Mouse (Mus musculus) bone marrow, adult 2 months (tissue): ENCODE results near the gene Prickle4. TPM values are rescaled to one million over a fixed set of nuclear protein-coding genes. Genes with fewer than 3 reads are reported as not detected.

ENCODE experiments used
- H3K27ac ChIP-seq: fragments of 200-500 bp; 2 replicates; pipeline ENCODE4 v1.5.1; 2012; ENCODE audit warnings: low read depth, mild to moderate bottlenecking, control low read depth, inconsistent platforms, low read length; ENCODE audit not compliant: control insufficient read depth, poor library complexity, insufficient read depth
- H3K4me1 ChIP-seq: fragments of 200-500 bp; 2 replicates; pipeline ENCODE4 v1.6.1; 2011; ENCODE audit warnings: low read length; ENCODE audit not compliant: control insufficient read depth, insufficient read depth
- H3K4me3 ChIP-seq: fragments of 200-500 bp; replicated peaks from 2 replicates; pipeline ENCODE3; 2011; ENCODE audit warnings: mild to moderate bottlenecking, low read depth, low read length, control low read depth; ENCODE audit not compliant: control insufficient read depth
- CTCF ChIP-seq: fragments of 200-500 bp; IDR thresholded peaks from 2 replicates; pipeline ENCODE4 v1.5.1; 2011; ENCODE audit warnings: low read length, control low read depth; ENCODE audit not compliant: control insufficient read depth, insufficient read depth
- POLR2A ChIP-seq: fragments of 200-500 bp; IDR thresholded peaks from 2 replicates; pipeline ENCODE4 v1.6.1; 2011; ENCODE audit warnings: low read depth, mild to moderate bottlenecking, control low read depth, low read length, borderline replicate concordance; ENCODE audit not compliant: control insufficient read depth
- WGBS: fragments of 180-500 bp; shearing (Covaris S2); methylation state at CpG from one replicate; pipeline ENCODE4 v1.1.7; 2018; 5-methylcytosine and 5-hydroxymethylcytosine counted together
- polyA plus RNA-seq: library from polyadenylated mRNA; stranded (reverse); fragments of >200 nt; gene quantifications from 2 replicates; pipeline ENCODE4 v1.2.4, GENCODE M21; 2011; ENCODE audit warnings: low replicate concordance; ENCODE audit not compliant: missing spikeins, insufficient read depth, insufficient read length

The Prickle4 gene
- polyA plus RNA-seq, 1 experiment = not detected

GRCm38 (mm10) chr17:47702548-47703345 lies 8.2 kb upstream of the Prickle4 start:
- 81% methylated on average over 28 of the region's 28 CpGs for WGBS
- Histone ChIP-seq H3K27ac (no peak overlapping the region), H3K4me3 (no peak overlapping the region), H3K4me1 (no peaks in the 10 kb centered on the region)
- TF ChIP-seq POLR2A (no peak), CTCF (no peak)

- Histone ChIP-seq H3K27ac (no peak overlapping the region), H3K4me1 (no peaks in the 10 kb centered on the region), H3K4me3 (no peak overlapping the region)
- peak; percentile 16; the same call in 1 of the 2 replicates for TF ChIP-seq POLR2A
- TF ChIP-seq CTCF = no peak
- 75% methylated on average over 9 of the region's 9 CpGs for WGBS
These were observed 7.3 kb upstream of the Prickle4 start for GRCm38 (mm10) chr17:47701793-47702192.

GRCm38 (mm10) chr17:47699055-47699454 lies 4.5 kb upstream of the Prickle4 start:
- Histone ChIP-seq H3K27ac (no peak overlapping the region), H3K4me1 (no peaks in the 10 kb centered on the region), H3K4me3 (no peak overlapping the region)
- 78% methylated on average over 2 of the region's 2 CpGs for WGBS
- no peak for TF ChIP-seq CTCF
- no peak for TF ChIP-seq POLR2A

GRCm38 (mm10) chr17:47698156-47698555 lies 3.6 kb upstream of the Prickle4 start:
- TF ChIP-seq POLR2A (no peak), CTCF (no peak)
- WGBS = 88% methylated on average over 10 of the region's 10 CpGs
- H3K4me3 ChIP-seq = no peak overlapping the region
- H3K27ac ChIP-seq = no peak overlapping the region
- H3K4me1 ChIP-seq = no peaks in the 10 kb centered on the region

- H3K4me3 ChIP-seq = peak overlapping the region; percentile 9
- H3K4me1 ChIP-seq = no peaks in the 10 kb centered on the region
- no peak overlapping the region; the same call in 1 of the 2 replicates for H3K27ac ChIP-seq
- WGBS = under 1% methylated on average over 23 of the region's 23 CpGs
- no peak for TF ChIP-seq CTCF
- TF ChIP-seq POLR2A = no peak
These were observed 788 bp upstream of the Prickle4 start for GRCm38 (mm10) chr17:47695337-47695710.

- no peak for TF ChIP-seq POLR2A
- TF ChIP-seq CTCF = no peak
- H3K4me1 ChIP-seq = no peaks in the 10 kb centered on the region
- peak within 1 kb of the TSS; percentile 35; the same call in 1 of the 2 replicates for H3K27ac ChIP-seq
- H3K4me3 ChIP-seq = peak within 1 kb of the TSS; percentile 88
- 0% methylated on average over 3 of the region's 3 CpGs for WGBS
These were observed 264 bp downstream of the Prickle4 start, which contains the start of gene Gm21981 for GRCm38 (mm10) chr17:47694442-47694502. Gene Gm21981, minus strand, starts transcription at chr17:47694455.

GRCm38 (mm10) chr17:47693671-47694441 lies 680 bp downstream of the Prickle4 start:
- WGBS = 71% methylated on average over 13 of the region's 13 CpGs
- Histone ChIP-seq H3K27ac (no peak overlapping the region), H3K4me3 (peak overlapping the region; percentile 88), H3K4me1 (no peaks in the 10 kb centered on the region)
- TF ChIP-seq CTCF = no peak
- no peak for TF ChIP-seq POLR2A

GRCm38 (mm10) chr17:47691650-47692049 lies 2.9 kb downstream of the Prickle4 start:
- no peak for TF ChIP-seq CTCF
- TF ChIP-seq POLR2A = no peak
- Histone ChIP-seq H3K4me1 (no peaks in the 10 kb centered on the region; the same call in 1 of the 2 replicates), H3K4me3 (no peak overlapping the region), H3K27ac (no peak overlapping the region)
- 95% methylated on average over 3 of the region's 3 CpGs for WGBS

GRCm38 (mm10) chr17:47689894-47690293 lies 4.6 kb downstream of the Prickle4 start:
- H3K4me1 ChIP-seq = no peaks in the 10 kb centered on the region; the same call in 1 of the 2 replicates
- no peak overlapping the region for H3K27ac ChIP-seq
- WGBS = 87% methylated on average over 8 of the region's 8 CpGs
- no peak for TF ChIP-seq CTCF
- H3K4me3 ChIP-seq = no peak overlapping the region
